Mouse (Mus musculus): Measurements from ENCODE around the gene Alyref.

Gene Alyref

GRCm38 (mm10) chr11:120545964-120546363 is 52.2 kb downstream of the Alyref start:
- DNase-seq (ENCODE audit: low spot score in 2 of 2), result no peak

DNA sequence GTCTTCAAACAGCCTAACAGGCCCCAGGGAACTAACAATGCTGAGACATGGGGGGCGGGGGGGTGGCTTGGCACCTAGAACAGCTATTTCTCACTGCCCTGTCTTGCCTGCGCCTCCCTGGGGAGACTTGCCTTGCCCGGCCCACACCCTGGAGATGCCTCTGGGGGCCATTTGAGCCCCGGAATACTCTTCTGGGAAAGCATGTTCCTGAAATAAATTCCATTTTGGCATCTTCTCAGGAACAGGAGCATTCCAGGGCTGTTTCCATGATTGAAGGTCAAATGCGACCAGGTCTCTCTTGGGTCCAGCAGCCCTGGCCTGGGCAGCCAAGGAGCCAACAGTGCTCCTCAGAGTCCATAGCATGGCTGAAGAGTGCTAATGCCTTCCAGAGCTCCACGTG is 55.8 kb downstream of the Alyref start:
- no peak for DNase-seq (ENCODE audit: low spot score in 2 of 2)
